Mouse (Mus musculus): ENCODE results near the gene Blmh. TPM values are rescaled to one million over a fixed set of nuclear protein-coding genes. Genes with fewer than 3 reads are reported as not detected.

Gene Blmh
- polyA plus RNA-seq, 1 experiment, result 7.2 TPM

GRCm38 (mm10) chr11:76953536-76953935 lies 28.9 kb downstream of the Blmh start:
- Histone ChIP-seq H3K4me1 (ENCODE audit: control insufficient read depth, insufficient read depth, low read length) (no peaks in the 10 kb centered on the region), H3K27me3 (ENCODE audit: control insufficient read depth, insufficient read depth, low read length) (no peaks in the 10 kb centered on the region), H3K4me3 (ENCODE audit: control insufficient read depth, low read depth, low read length) (no peak overlapping the region), H3K27ac (ENCODE audit: control insufficient read depth, insufficient read depth, low read depth, low read length) (no peak overlapping the region), H3K36me3 (ENCODE audit: control insufficient read depth, insufficient read depth, low read length) (no peaks in the 10 kb centered on the region; the same call in 1 of the 2 replicates)
- TF ChIP-seq CTCF (IDR thresholded peaks at IDR 0.05; ENCODE audit: control insufficient read depth, insufficient read depth, insufficient replicate concordance, low read depth, low read length) (no peak), POLR2A (IDR thresholded peaks at IDR 0.05; ENCODE audit: control insufficient read depth, low read depth, low read length) (no peak)

GRCm38 (mm10) chr11:76965703-76966102 lies 41.1 kb downstream of the Blmh start:
- H3K4me1 ChIP-seq (ENCODE audit: control insufficient read depth, insufficient read depth, low read length), result no peaks in the 10 kb centered on the region
- peaks cover 3% of the 10 kb centered on the region for H3K36me3 ChIP-seq (ENCODE audit: control insufficient read depth, insufficient read depth, low read length)
- H3K4me3 ChIP-seq (ENCODE audit: control insufficient read depth, low read depth, low read length), result no peak overlapping the region
- TF ChIP-seq CTCF (IDR thresholded peaks at IDR 0.05; ENCODE audit: control insufficient read depth, insufficient read depth, insufficient replicate concordance, low read depth, low read length) (no peak), POLR2A (IDR thresholded peaks at IDR 0.05; ENCODE audit: control insufficient read depth, low read depth, low read length) (no peak)
- no peaks in the 10 kb centered on the region for H3K27me3 ChIP-seq (ENCODE audit: control insufficient read depth, insufficient read depth, low read length)
- no peak overlapping the region for H3K27ac ChIP-seq (ENCODE audit: control insufficient read depth, insufficient read depth, low read depth, low read length)

DNA sequence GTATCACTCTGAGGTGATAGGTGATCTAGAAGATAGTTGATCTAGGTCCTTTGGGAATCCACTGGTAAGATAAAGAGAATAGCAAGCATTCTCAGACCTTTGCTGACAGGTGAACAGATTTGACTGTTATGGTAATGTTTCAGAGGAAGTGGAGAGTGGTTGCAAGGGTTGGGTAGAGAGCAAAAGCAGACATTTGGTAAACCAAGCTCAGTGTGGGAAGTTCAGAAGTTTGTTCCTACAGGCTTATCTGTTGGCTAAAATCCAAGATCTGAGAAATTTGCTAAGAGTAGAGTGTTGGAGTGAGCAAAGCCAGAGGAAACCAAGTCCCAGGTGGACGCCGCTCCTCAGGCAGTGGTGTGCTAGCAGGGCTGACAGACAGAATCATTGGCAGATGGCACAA lies 45.7 kb downstream of the Blmh start:
- Histone ChIP-seq H3K27me3 (ENCODE audit: control insufficient read depth, insufficient read depth, low read length) (no peaks in the 10 kb centered on the region), H3K4me1 (ENCODE audit: control insufficient read depth, insufficient read depth, low read length) (no peaks in the 10 kb centered on the region), H3K27ac (ENCODE audit: control insufficient read depth, insufficient read depth, low read depth, low read length) (no peak overlapping the region), H3K4me3 (ENCODE audit: control insufficient read depth, low read depth, low read length) (no peak overlapping the region), H3K36me3 (ENCODE audit: control insufficient read depth, insufficient read depth, low read length) (no peaks in the 10 kb centered on the region)
- TF ChIP-seq POLR2A (IDR thresholded peaks at IDR 0.05; ENCODE audit: control insufficient read depth, low read depth, low read length) (no peak), CTCF (IDR thresholded peaks at IDR 0.05; ENCODE audit: control insufficient read depth, insufficient read depth, insufficient replicate concordance, low read depth, low read length) (no peak)

- H3K36me3 ChIP-seq (ENCODE audit: control insufficient read depth, insufficient read depth, low read length), result peaks cover 1% of the 10 kb centered on the region; the same call in 1 of the 2 replicates
- no peak overlapping the region for H3K27ac ChIP-seq (ENCODE audit: control insufficient read depth, insufficient read depth, low read depth, low read length)
- no peaks in the 10 kb centered on the region for H3K27me3 ChIP-seq (ENCODE audit: control insufficient read depth, insufficient read depth, low read length)
Measured at GRCm38 (mm10) chr11:76974680-76975319, 50.2 kb downstream of the Blmh start.

GRCm38 (mm10) chr11:76981570-76982141 lies 57.0 kb downstream of the Blmh start:
- H3K4me3 ChIP-seq (ENCODE audit: control insufficient read depth, low read depth, low read length), result no peak overlapping the region
- TF ChIP-seq POLR2A (IDR thresholded peaks at IDR 0.05; ENCODE audit: control insufficient read depth, low read depth, low read length), result no peak
- TF ChIP-seq CTCF (IDR thresholded peaks at IDR 0.05; ENCODE audit: control insufficient read depth, insufficient read depth, insufficient replicate concordance, low read depth, low read length), result no peak
- H3K27me3 ChIP-seq (ENCODE audit: control insufficient read depth, insufficient read depth, low read length), result no peaks in the 10 kb centered on the region
- H3K27ac ChIP-seq (ENCODE audit: control insufficient read depth, insufficient read depth, low read depth, low read length), result no peak overlapping the region
- H3K36me3 ChIP-seq (ENCODE audit: control insufficient read depth, insufficient read depth, low read length), result peaks cover under 1% of the 10 kb centered on the region; the same call in 1 of the 2 replicates
- H3K4me1 ChIP-seq (ENCODE audit: control insufficient read depth, insufficient read depth, low read length), result no peaks in the 10 kb centered on the region

More at GRCm38 (mm10) chr11:76974680-76975319, 50.2 kb downstream of the Blmh start:
- H3K4me1 ChIP-seq (ENCODE audit: control insufficient read depth, insufficient read depth, low read length), result no peaks in the 10 kb centered on the region
- H3K4me3 ChIP-seq (ENCODE audit: control insufficient read depth, low read depth, low read length), result no peak overlapping the region
- no peak for TF ChIP-seq POLR2A (IDR thresholded peaks at IDR 0.05; ENCODE audit: control insufficient read depth, low read depth, low read length)
- TF ChIP-seq CTCF (IDR thresholded peaks at IDR 0.05; ENCODE audit: control insufficient read depth, insufficient read depth, insufficient replicate concordance, low read depth, low read length), result no peak

DNA sequence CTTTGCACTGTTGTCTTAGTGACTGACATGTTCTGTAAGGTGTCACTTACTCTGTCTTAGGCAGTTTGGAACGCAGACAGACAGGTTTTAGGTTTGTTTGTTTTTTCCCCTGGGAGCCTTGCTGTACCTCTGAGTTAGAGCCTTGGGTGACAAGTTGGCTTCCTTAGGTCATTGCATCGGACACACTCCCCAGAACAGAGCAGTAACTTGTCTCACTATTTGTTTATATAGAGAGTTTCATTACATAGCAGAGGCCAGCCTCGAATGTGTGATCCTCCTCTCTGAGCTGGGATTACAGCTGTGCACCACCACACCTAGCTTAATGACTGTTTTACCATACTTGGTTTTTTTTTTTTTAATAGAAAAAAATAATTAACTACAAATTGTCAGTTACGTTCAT lies 57.8 kb downstream of the Blmh start:
- no peak for TF ChIP-seq POLR2A (IDR thresholded peaks at IDR 0.05; ENCODE audit: control insufficient read depth, low read depth, low read length)
- TF ChIP-seq CTCF (IDR thresholded peaks at IDR 0.05; ENCODE audit: control insufficient read depth, insufficient read depth, insufficient replicate concordance, low read depth, low read length), result no peak
- H3K36me3 ChIP-seq (ENCODE audit: control insufficient read depth, insufficient read depth, low read length), result no peaks in the 10 kb centered on the region
- no peaks in the 10 kb centered on the region for H3K27me3 ChIP-seq (ENCODE audit: control insufficient read depth, insufficient read depth, low read length)
- no peaks in the 10 kb centered on the region for H3K4me1 ChIP-seq (ENCODE audit: control insufficient read depth, insufficient read depth, low read length)
- no peak overlapping the region for H3K4me3 ChIP-seq (ENCODE audit: control insufficient read depth, low read depth, low read length)
- H3K27ac ChIP-seq (ENCODE audit: control insufficient read depth, insufficient read depth, low read depth, low read length), result no peak overlapping the region

DNA sequence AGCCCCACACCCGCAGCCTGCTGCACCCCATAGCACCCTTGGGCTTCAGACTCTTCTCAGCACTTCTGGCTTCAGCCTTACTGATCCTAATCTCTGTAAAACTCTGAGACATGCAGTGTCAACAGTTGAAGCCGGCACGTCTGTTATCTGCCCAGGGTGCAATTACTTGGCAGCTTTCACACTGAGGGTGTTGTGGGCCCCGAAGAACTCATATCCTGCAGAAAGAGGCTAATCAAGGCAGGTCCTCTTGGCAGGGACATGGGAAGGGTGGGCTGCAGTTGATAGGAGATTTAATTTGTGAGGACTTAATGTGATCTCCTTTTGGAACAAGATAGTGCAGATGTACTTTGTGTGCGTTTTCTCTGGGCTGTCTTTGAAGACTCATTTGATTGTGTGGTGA lies 59.0 kb downstream of the Blmh start:
- Histone ChIP-seq H3K27me3 (ENCODE audit: control insufficient read depth, insufficient read depth, low read length) (no peaks in the 10 kb centered on the region), H3K4me1 (ENCODE audit: control insufficient read depth, insufficient read depth, low read length) (no peaks in the 10 kb centered on the region), H3K27ac (ENCODE audit: control insufficient read depth, insufficient read depth, low read depth, low read length) (no peak overlapping the region), H3K36me3 (ENCODE audit: control insufficient read depth, insufficient read depth, low read length) (no peaks in the 10 kb centered on the region), H3K4me3 (ENCODE audit: control insufficient read depth, low read depth, low read length) (no peak overlapping the region)
- no peak for TF ChIP-seq POLR2A (IDR thresholded peaks at IDR 0.05; ENCODE audit: control insufficient read depth, low read depth, low read length)
- TF ChIP-seq CTCF (IDR thresholded peaks at IDR 0.05; ENCODE audit: control insufficient read depth, insufficient read depth, insufficient replicate concordance, low read depth, low read length), result no peak

Data from testis, adult 2 months (tissue).